In the genomic region with DNA sequence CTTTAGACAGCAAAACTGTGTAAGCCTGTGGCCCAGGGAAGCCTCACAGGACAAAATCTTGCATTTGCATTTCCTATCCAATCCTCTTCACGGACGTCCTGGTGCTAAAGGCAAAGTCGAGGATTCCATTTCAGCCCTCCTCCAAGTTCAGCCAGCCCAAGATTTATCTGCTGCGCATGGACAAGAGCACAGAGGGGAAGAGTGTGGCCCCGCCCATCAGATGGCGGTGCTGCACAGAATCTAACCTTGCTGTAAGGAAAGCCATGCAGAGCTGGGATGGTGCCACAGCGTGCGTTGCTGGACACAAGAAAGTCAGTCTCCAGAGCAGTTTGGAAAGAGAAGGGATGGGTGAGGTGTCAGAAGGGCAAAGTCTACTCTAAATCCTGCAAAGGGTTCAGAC, we compare ENCODE assay signal across 15 mouse cellular contexts. TPM values are rescaled to one million over a fixed set of nuclear protein-coding genes. Genes with fewer than 3 reads are reported as not detected.
DNase-seq lines count a peak whose midpoint lies in the region; ATAC-seq and TF ChIP-seq lines count a peak whose summit lies in the region.
"Had no signal": no experiment of that assay in that cellular context is flagged by ENCODE, and none has a peak within 500 bp of the region (broad histone marks: within the 10 kb centered on the region; RNA-seq: fewer than 3 reads in every experiment).

No protein-coding gene starts in this region.

- H3K9ac ChIP-seq in liver, embryonic 11.5 days (ENCODE audit: low read depth, low read length) = no peak overlapping the region
- no peak overlapping the region for H3K9ac ChIP-seq in hindbrain, embryonic 12.5 days
- H3K9ac ChIP-seq: embryonic facial prominence, embryonic 12.5 days; forebrain, embryonic 13.5 days had no signal

- no peak overlapping the region for H3K27ac ChIP-seq in liver, embryonic 11.5 days (ENCODE audit: low read depth, low read length)
- no peak overlapping the region for H3K27ac ChIP-seq in kidney, adult 2 months (ENCODE audit: insufficient read depth, low read depth, low read length)
- H3K27ac ChIP-seq in hindbrain, embryonic 12.5 days = no peak overlapping the region
- H3K27ac ChIP-seq: embryonic facial prominence, embryonic 12.5 days; forebrain, embryonic 13.5 days; limb, embryonic 10.5 days had no signal

- no peaks in the 10 kb centered on the region for H3K36me3 ChIP-seq in liver, embryonic 11.5 days (ENCODE audit: control insufficient read depth, insufficient read depth, low read length)
- H3K36me3 ChIP-seq in kidney, adult 2 months (ENCODE audit: control insufficient read depth, insufficient read depth, low read length) = no peaks in the 10 kb centered on the region
- H3K36me3 ChIP-seq in hindbrain, embryonic 12.5 days = no peaks in the 10 kb centered on the region
- H3K36me3 ChIP-seq: embryonic facial prominence, embryonic 12.5 days; limb, embryonic 10.5 days had no signal

- DNase-seq in liver (peak; percentile 33), NIH3T3 (ENCODE audit: low read depth) (peak; percentile 20)
- no peak for DNase-seq in liver, embryonic 11.5 days (ENCODE audit: low spot score)
- peak; percentile 72 for DNase-seq in kidney, adult 2 months
- no peak for DNase-seq in ovary, postnatal 14 days (ENCODE audit: low spot score)
- no peak for DNase-seq in lung, postnatal 36 days
- DNase-seq: cerebellum, adult 11 months; gastrocnemius, postnatal 10 days; heart, postnatal 10 days; thymus, postnatal 25 days had no signal

- no peak for ATAC-seq in liver, embryonic 11.5 days (replicated peaks; ENCODE audit: low FRiP score)
- ATAC-seq in megakaryocyte progenitor cell, adult 5-6 weeks (replicated peaks; ENCODE audit: poor library complexity) = peak; percentile 83
- no peak for ATAC-seq in hindbrain, embryonic 12.5 days (ENCODE audit: low FRiP score)
- ATAC-seq: forebrain, embryonic 13.5 days had no signal

- H3K4me1 ChIP-seq in liver, embryonic 11.5 days (replicated peaks; ENCODE audit: control insufficient read depth, insufficient read depth, low read length) = peaks cover 5% of the 10 kb centered on the region; the same call in 1 of the 2 replicates
- peaks cover 21% of the 10 kb centered on the region; the same call in 1 of the 2 replicates for H3K4me1 ChIP-seq in kidney, adult 2 months (ENCODE audit: control insufficient read depth, insufficient read depth, low read length)
- no peaks in the 10 kb centered on the region for H3K4me1 ChIP-seq in hindbrain, embryonic 12.5 days
- H3K4me1 ChIP-seq: embryonic facial prominence, embryonic 12.5 days; forebrain, embryonic 13.5 days had no signal

- 46% methylated on average over 8 of the region's 8 CpGs for WGBS in liver, embryonic 11.5 days
- WGBS in kidney, adult 2 months = 32% methylated on average over 8 of the region's 8 CpGs
- 62% methylated on average over 8 of the region's 8 CpGs for WGBS in hindbrain, embryonic 12.5 days

- TF ChIP-seq POLR2A in kidney, adult 2 months (IDR thresholded peaks at IDR 0.05; ENCODE audit: low read depth, low read length) = no peak

- H3K4me2 ChIP-seq in liver, embryonic 11.5 days = no peak overlapping the region
- no peak overlapping the region for H3K4me2 ChIP-seq in hindbrain, embryonic 12.5 days (replicated peaks)
- H3K4me2 ChIP-seq: embryonic facial prominence, embryonic 12.5 days; forebrain, embryonic 13.5 days had no signal

- H3K4me3 ChIP-seq in liver, embryonic 11.5 days (ENCODE audit: low read depth, low read length) = no peak overlapping the region
- H3K4me3 ChIP-seq in kidney, adult 2 months (ENCODE audit: insufficient read depth, low read depth, low read length) = no peak overlapping the region
- no peak overlapping the region for H3K4me3 ChIP-seq in hindbrain, embryonic 12.5 days
- H3K4me3 ChIP-seq: embryonic facial prominence, embryonic 12.5 days; forebrain, embryonic 13.5 days; limb, embryonic 10.5 days had no signal

- H3K9me3 ChIP-seq in liver, embryonic 11.5 days (ENCODE audit: control insufficient read depth, low read length) = no peaks in the 10 kb centered on the region
- H3K9me3 ChIP-seq in hindbrain, embryonic 12.5 days (replicated peaks) = 0 out of 2 replicates have a peak, but pooled peaks cover 4% of the 10 kb centered on the region
- H3K9me3 ChIP-seq: embryonic facial prominence, embryonic 12.5 days; forebrain, embryonic 13.5 days; limb, embryonic 10.5 days had no signal

- H3K27me3 ChIP-seq in liver, embryonic 11.5 days (replicated peaks; ENCODE audit: control insufficient read depth, insufficient read depth, low read length) = no peaks in the 10 kb centered on the region
- H3K27me3 ChIP-seq in kidney, adult 2 months (replicated peaks; ENCODE audit: control insufficient read depth, insufficient read depth, low read length) = no peaks in the 10 kb centered on the region
- no peaks in the 10 kb centered on the region for H3K27me3 ChIP-seq in hindbrain, embryonic 12.5 days
- H3K27me3 ChIP-seq: embryonic facial prominence, embryonic 12.5 days; forebrain, embryonic 13.5 days had no signal

- TF ChIP-seq CTCF in kidney, adult 2 months (conservative IDR thresholded peaks at IDR 0.05; ENCODE audit: insufficient read depth, insufficient read length, low read depth, low read length) = 0 out of 2 replicates have a peak, but pooled peaks have one; percentile 18

RNA-seq across cellular contexts. Expression of a gene that starts 12.6 kb away (rescaled TPM):
- polyA plus RNA-seq in liver, embryonic 11.5 days (2014; fragmentation: Nextera tagmentation; extraction: Ambion mirVana) = 6.4 and 7.2 TPM in 2 replicates
- 30.0 and 31.6 TPM in 2 replicates for polyA plus RNA-seq in kidney, adult 2 months (2012; rRNA removed)
- 11.6 and 12.5 TPM in 2 replicates for total RNA-seq in megakaryocyte progenitor cell, adult 5-6 weeks (2015)
- total RNA-seq in megakaryocyte progenitor cell, adult 5-6 weeks (2017) = 20.1 and 41.9 TPM in 2 replicates
- 10.5 and 12.3 TPM in 2 replicates for polyA plus RNA-seq in hindbrain, embryonic 12.5 days (2016; fragmentation: Nextera tagmentation; extraction: Ambion mirVana)

Comparison
In these comparisons a context has a peak if more than half of its experiments do, and no peak if none do; other contexts are left out.
1. DNase-seq: peak in liver (single experiment), NIH3T3 (single experiment) and kidney, adult 2 months (single experiment); none in liver, embryonic 11.5 days (single experiment), ovary, postnatal 14 days (single experiment) and lung, postnatal 36 days (single experiment).